Mouse (Mus musculus) C2C12 (cell line): ENCODE results near the gene Tbc1d8b.

Experiments
- CEBPB ChIP-seq: IDR thresholded peaks from one replicate; pipeline ENCODE4 v1.6.1; 2011; ENCODE audit warnings: low read depth, mild to moderate bottlenecking, control low read depth, moderate library complexity
- CTCF ChIP-seq: IDR thresholded peaks from one replicate; pipeline ENCODE4 v1.5.1; 2011; ENCODE audit not compliant: control insufficient read depth, insufficient read depth, insufficient read length
- USF1 ChIP-seq: IDR thresholded peaks from one replicate; pipeline ENCODE4 v1.6.1; 2011; ENCODE audit warnings: low read depth, mild to moderate bottlenecking, control low read depth, moderate library complexity

- peak; percentile 8 for TF ChIP-seq CTCF
- no peak for TF ChIP-seq USF1
- no peak for TF ChIP-seq CEBPB
Observed at GRCm38 (mm10) chrX:139751855-139752254, 67.1 kb downstream of the Tbc1d8b start.
